Mouse (Mus musculus) heart, postnatal 0 days (tissue): ENCODE results near the gene Cntn1. TPM values are rescaled to one million over a fixed set of nuclear protein-coding genes. Genes with fewer than 3 reads are reported as not detected.

ENCODE experiments used
- ATAC-seq: fragments of 200-750 bp; cut with Nextera tagmentation; 2 replicates; pipeline ENCODE4 v1.8.0; 2017; ENCODE audit warnings: low read depth, moderate number of reproducible peaks, moderate library complexity; ENCODE audit not compliant: insufficient read depth
- DNase-seq: peaks from one replicate; pipeline ENCODE4 v3.0.0-alpha.2; 2016; ENCODE audit warnings: low spot score
- H3K27ac ChIP-seq: fragments of 300-500 bp; sonication (generic); 2 replicates; pipeline ENCODE4 v1.5.1; 2014; ENCODE audit warnings: low read depth, mild to moderate bottlenecking
- H3K27me3 ChIP-seq: fragments of 300-500 bp; sonication (generic); 2 replicates; pipeline ENCODE4 v1.6.1; 2014; ENCODE audit warnings: low read length, mixed read lengths; ENCODE audit not compliant: control insufficient read depth, insufficient read depth
- H3K36me3 ChIP-seq: fragments of 300-500 bp; sonication (generic); replicated peaks from 2 replicates; pipeline ENCODE4 v1.6.1; 2014; ENCODE audit warnings: low read length, mixed read lengths; ENCODE audit not compliant: control insufficient read depth, insufficient read depth
- H3K4me1 ChIP-seq: fragments of 300-500 bp; sonication (generic); 2 replicates; pipeline ENCODE4 v1.6.1; 2014; ENCODE audit warnings: antibody characterized with exemption; ENCODE audit not compliant: control insufficient read depth, insufficient read depth
- H3K4me2 ChIP-seq: fragments of 300-500 bp; sonication (generic); 2 replicates; pipeline ENCODE4 v1.6.1; 2014; ENCODE audit warnings: low read depth, mild to moderate bottlenecking, low read length, moderate library complexity
- H3K4me3 ChIP-seq: fragments of 300-500 bp; sonication (generic); 2 replicates; pipeline ENCODE4 v1.5.1; 2014; ENCODE audit warnings: low read depth, low read length
- H3K9ac ChIP-seq: fragments of 300-500 bp; sonication (generic); replicated peaks from 2 replicates; pipeline ENCODE4 v1.6.1; 2014; ENCODE audit warnings: low read depth, low read length, mixed read lengths
- H3K9me3 ChIP-seq: fragments of 300-500 bp; sonication (generic); replicated peaks from 2 replicates; pipeline ENCODE4 v1.6.1; 2016; ENCODE audit warnings: low read length; ENCODE audit not compliant: control insufficient read depth
- CTCF ChIP-seq: IDR thresholded peaks from 2 replicates; pipeline ENCODE4 v1.5.1; 2016; ENCODE audit warnings: antibody characterized with exemption, control low read depth, low read depth
- EP300 ChIP-seq: IDR thresholded peaks from 2 replicates; pipeline ENCODE4 v1.6.1; 2016; ENCODE audit warnings: antibody characterized with exemption, low read depth
- WGBS: fragments of 180-500 bp; shearing (Covaris S2); extraction: QIAGEN DNeasy Blood & Tissue Kit; methylation state at CpG from one replicate; pipeline ENCODE4 v1.1.7; 2014; 5-methylcytosine and 5-hydroxymethylcytosine counted together
- polyA plus RNA-seq: library from polyadenylated mRNA; unstranded; fragments of >200 nt; fragmentation: Nextera tagmentation; extraction: Ambion mirVana; gene quantifications from 2 replicates; pipeline ENCODE4 v1.2.1, GENCODE M21; 2015
- total RNA-seq: library from RNA; depleted of rRNA; stranded (reverse); fragments of >200 nt; gene quantifications from 2 replicates; pipeline ENCODE4 v1.2.3, GENCODE M21; 2014; ENCODE audit warnings: low replicate concordance

Cntn1 gene
- total and polyA plus RNA-seq, 2 experiments from 2014 or later = 0.04 to 0.08 TPM

DNA sequence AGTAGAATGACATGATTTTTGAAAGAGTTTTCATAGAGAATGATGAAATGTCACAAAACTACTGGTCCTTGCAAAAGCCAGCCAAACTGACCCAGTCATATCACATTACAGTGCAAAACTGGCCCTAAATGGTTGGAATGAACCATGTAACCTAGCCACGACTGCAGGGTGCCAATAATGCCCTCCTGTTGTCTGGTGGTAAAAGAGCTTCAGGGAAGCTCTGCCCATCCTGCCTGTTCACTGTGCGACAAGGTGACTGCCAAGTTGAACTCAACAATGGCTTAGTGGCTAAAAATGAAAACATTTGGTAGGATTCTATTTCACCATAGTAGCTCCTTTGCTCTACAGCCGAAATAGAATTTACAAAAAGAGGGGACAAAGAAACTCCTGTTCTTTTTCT is 41.1 kb downstream of the Cntn1 start:
- Histone ChIP-seq H3K9ac (no peak overlapping the region), H3K9me3 (no peaks in the 10 kb centered on the region), H3K4me1 (no peaks in the 10 kb centered on the region), H3K27ac (no peak overlapping the region), H3K4me2 (no peak overlapping the region), H3K27me3 (no peaks in the 10 kb centered on the region), H3K4me3 (no peak overlapping the region), H3K36me3 (no peaks in the 10 kb centered on the region)
- WGBS = 67% methylated on average over 3 of the region's 3 CpGs
- no peak for DNase-seq
- TF ChIP-seq CTCF (no peak), EP300 (no peak)
- ATAC-seq = no peak

DNA sequence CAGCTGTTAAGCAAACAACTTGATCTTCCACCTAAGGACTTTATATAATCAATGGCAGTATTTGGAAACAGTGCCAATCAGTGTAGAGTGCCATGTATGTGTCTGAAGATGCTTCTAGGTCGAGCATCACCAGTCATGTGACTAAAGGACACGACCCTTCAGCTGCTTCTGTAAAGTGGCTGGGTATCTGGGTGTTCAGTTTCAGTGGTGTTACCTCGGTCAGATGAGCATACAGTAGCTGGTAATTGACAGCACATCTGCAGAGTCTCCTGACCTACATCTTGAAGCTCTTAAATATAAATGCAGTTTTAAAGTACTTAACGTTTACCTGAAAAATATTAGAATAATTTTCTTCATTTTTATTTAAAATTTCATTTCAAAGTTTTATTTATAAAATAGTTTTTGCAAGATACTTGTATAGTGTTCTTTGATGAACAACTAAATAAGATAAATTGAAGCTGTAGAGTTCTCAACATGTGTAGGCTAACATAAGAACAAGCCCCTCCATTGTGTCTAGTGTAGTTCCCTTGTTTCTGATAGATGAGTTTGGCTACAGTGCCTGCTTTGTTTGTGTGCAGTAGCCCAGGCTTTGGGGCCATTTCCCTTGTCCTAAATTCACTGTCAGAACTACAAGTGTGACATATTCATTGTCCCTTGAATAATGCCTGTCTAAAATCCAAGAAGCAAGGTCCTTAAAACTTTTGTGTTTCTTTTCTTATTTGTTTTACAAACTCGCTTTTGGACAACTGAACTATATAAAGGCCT is 48.6 kb downstream of the Cntn1 start:
- Histone ChIP-seq H3K36me3 (no peaks in the 10 kb centered on the region), H3K27me3 (no peaks in the 10 kb centered on the region), H3K27ac (no peak overlapping the region), H3K4me2 (no peak overlapping the region), H3K4me3 (no peak overlapping the region), H3K9me3 (no peaks in the 10 kb centered on the region), H3K9ac (no peak overlapping the region), H3K4me1 (no peaks in the 10 kb centered on the region)
- DNase-seq (no peak), ATAC-seq (no peak)
- TF ChIP-seq CTCF (no peak), EP300 (no peak)
- 49% methylated on average over 5 of the region's 5 CpGs for WGBS

DNA sequence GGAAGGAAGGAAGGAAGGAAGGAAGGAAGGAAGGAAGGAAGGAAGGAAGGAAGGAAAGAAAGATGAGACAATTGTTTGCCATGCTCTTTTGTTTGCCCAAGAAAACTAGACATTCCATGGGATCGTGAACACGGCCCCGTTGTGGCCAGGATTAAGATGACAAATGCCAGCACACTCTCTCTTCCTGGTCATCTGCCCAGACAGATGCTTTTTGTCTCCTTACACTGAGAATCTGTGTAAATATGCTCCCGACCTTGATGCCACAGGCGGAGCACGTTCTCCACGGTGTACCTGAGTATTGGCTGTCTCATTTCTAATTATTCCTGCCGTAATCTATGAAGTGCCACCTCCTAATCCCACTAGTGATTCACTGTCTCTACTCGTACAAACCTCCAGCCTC is 51.0 kb downstream of the Cntn1 start:
- Histone ChIP-seq H3K4me2 (no peak overlapping the region), H3K9me3 (no peaks in the 10 kb centered on the region), H3K9ac (no peak overlapping the region), H3K27me3 (no peaks in the 10 kb centered on the region), H3K27ac (no peak overlapping the region), H3K4me3 (no peak overlapping the region), H3K36me3 (no peaks in the 10 kb centered on the region), H3K4me1 (no peaks in the 10 kb centered on the region)
- no peak for TF ChIP-seq EP300
- TF ChIP-seq CTCF = no peak
- WGBS = 74% methylated on average over 9 of the region's 9 CpGs
- no peak for DNase-seq
- ATAC-seq = no peak

DNA sequence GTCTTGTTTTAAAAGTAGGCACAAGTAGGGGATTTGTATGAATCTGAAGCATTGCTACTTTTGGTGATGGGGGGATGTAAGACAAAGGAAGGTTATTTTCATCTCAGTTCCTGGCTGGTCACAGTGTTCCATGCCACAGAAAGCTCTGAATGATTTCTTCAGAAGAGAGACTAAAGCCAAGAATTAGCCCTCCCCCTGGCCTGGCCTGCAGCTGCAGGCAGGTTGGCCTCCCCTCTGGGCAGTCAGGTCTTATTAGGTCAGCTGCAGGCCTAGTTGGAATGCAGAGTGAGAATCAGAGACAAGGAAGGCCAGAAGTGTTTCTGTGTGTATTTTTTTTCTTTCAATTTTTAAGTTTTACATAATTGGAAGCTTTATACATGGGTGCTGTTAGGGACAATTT is 61.5 kb downstream of the Cntn1 start:
- Histone ChIP-seq H3K4me3 (no peak overlapping the region), H3K27ac (no peak overlapping the region), H3K4me2 (no peak overlapping the region), H3K4me1 (no peaks in the 10 kb centered on the region), H3K36me3 (no peaks in the 10 kb centered on the region), H3K27me3 (no peaks in the 10 kb centered on the region), H3K9ac (no peak overlapping the region), H3K9me3 (no peaks in the 10 kb centered on the region)
- DNase-seq = no peak
- no peak for ATAC-seq
- TF ChIP-seq EP300 (no peak), CTCF (no peak)

DNA sequence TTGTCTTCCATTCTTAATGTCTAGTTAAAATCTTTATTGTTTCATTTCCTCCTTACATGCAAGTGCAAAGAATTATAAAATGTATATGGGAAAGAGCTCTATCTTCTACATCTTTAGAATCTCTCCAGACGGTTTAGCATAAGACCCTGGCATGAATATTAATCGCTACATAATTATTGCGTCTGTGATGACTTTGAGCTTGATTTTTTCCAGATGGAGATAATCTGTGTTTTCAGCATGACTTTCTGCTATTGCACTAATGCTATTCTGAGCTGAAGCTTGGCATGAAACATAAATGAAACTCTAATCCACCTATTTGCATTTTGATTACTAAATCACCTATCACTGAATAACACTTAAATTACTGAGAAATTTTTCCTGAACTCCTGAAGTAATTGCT is 82.0 kb downstream of the Cntn1 start:
- no peaks in the 10 kb centered on the region for H3K27me3 ChIP-seq
- DNase-seq (no peak), ATAC-seq (no peak)
- no peaks in the 10 kb centered on the region for H3K36me3 ChIP-seq
- 84% methylated on average over 3 of the region's 3 CpGs for WGBS
- H3K27ac ChIP-seq = no peak overlapping the region
- H3K4me3 ChIP-seq = no peak overlapping the region
- no peak overlapping the region for H3K4me2 ChIP-seq
- TF ChIP-seq CTCF = no peak
- TF ChIP-seq EP300 = no peak
- H3K9me3 ChIP-seq = no peaks in the 10 kb centered on the region
- no peak overlapping the region for H3K9ac ChIP-seq
- no peaks in the 10 kb centered on the region for H3K4me1 ChIP-seq

DNA sequence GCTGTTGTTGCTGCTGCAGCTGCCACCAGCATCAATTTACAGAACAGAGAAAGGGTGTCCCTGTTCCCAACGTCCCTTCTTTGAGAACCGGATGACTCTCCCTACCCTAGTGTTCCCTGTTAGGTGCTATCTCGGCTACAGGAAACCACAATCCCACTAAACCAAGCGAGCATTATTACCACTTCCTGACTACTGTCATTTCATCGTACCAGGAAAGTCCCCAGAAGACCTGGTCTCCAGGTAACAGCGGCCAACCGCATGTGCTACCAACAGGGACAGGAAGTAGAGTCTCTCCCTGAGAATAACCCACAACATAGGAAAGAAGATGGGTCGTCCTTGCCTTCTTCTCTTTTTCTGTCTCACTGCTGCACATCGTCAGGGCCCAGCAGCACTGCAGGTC is 83.3 kb downstream of the Cntn1 start:
- H3K9ac ChIP-seq = no peak overlapping the region
- H3K27ac ChIP-seq = no peak overlapping the region
- H3K4me3 ChIP-seq = no peak overlapping the region
- DNase-seq (no peak), ATAC-seq (no peak)
- WGBS = 59% methylated on average over 9 of the region's 9 CpGs
- H3K36me3 ChIP-seq = no peaks in the 10 kb centered on the region
- no peaks in the 10 kb centered on the region for H3K4me1 ChIP-seq
- H3K4me2 ChIP-seq = no peak overlapping the region
- TF ChIP-seq EP300 (no peak), CTCF (no peak)
- H3K9me3 ChIP-seq = no peaks in the 10 kb centered on the region
- no peaks in the 10 kb centered on the region for H3K27me3 ChIP-seq
